Mouse (Mus musculus): ENCODE data around the gene Gm44973.

The Gm44973 gene

GRCm38 (mm10) chr7:5047313-5047712 lies 32.0 kb downstream of the Gm44973 start:
- in situ Hi-C loops (cut with MboI, MseI) = no loop called here

GRCm38 (mm10) chr7:5051193-5052192 lies 36.2 kb downstream of the Gm44973 start, which contains the start of gene Zfp580:
TSS of gene Zfp580 (plus strand) at chr7:5051538.
- in situ Hi-C loops (cut with MboI, MseI) = loop anchor here (5.0 to 25.0 kb wide), 4 partner anchors 109 to 1389 kb away; partner anchors contain the start of genes Leng1 (in 1 of the 2), Zfp444 (in 1 of the 2), Zfp667 (in 1 of the 2) and Zfp787 (in 1 of the 2)

GRCm38 (mm10) chr7:5052438-5052837 lies 37.1 kb downstream of the Gm44973 start:
- in situ Hi-C loops (cut with MboI, MseI) = loop anchor here (5.0 to 25.0 kb wide), 4 partner anchors 110 to 1390 kb away; partner anchors contain the start of genes Leng1 (in 1 of the 2), Zfp444 (in 1 of the 2), Zfp667 (in 1 of the 2) and Zfp787 (in 1 of the 2)

GRCm38 (mm10) chr7:5052931-5053343 lies 37.6 kb downstream of the Gm44973 start:
- in situ Hi-C loops (cut with MboI, MseI) = loop anchor here (5.0 to 25.0 kb wide), 4 partner anchors 111 to 1391 kb away; partner anchors contain the start of genes Leng1 (in 1 of the 2), Zfp444 (in 1 of the 2), Zfp667 (in 1 of the 2) and Zfp787 (in 1 of the 2)

GRCm38 (mm10) chr7:5053456-5054179 lies 38.3 kb downstream of the Gm44973 start:
- in situ Hi-C loops (cut with MboI, MseI) = loop anchor here (5.0 to 25.0 kb wide), 4 partner anchors 111 to 1391 kb away; partner anchors contain the start of genes Leng1 (in 1 of the 2), Zfp444 (in 1 of the 2), Zfp667 (in 1 of the 2) and Zfp787 (in 1 of the 2)

- in situ Hi-C loops (cut with MboI, MseI) = loop anchor here (10.0 to 25.0 kb wide), 3 partner anchors 1106 to 1394 kb away; partner anchors contain the start of genes Leng1 (in 1 of the 2), Zfp444 (in 1 of the 2), Zfp667 (in 1 of the 2) and Zfp787 (in 1 of the 2)
Observed at GRCm38 (mm10) chr7:5056651-5057263, 41.5 kb downstream of the Gm44973 start.

GRCm38 (mm10) chr7:5057381-5057780 lies 42.1 kb downstream of the Gm44973 start:
- in situ Hi-C loops (cut with MboI, MseI) = loop anchor here (10.0 to 25.0 kb wide), 3 partner anchors 1105 to 1395 kb away; partner anchors contain the start of genes Leng1 (in 1 of the 2), Zfp444 (in 1 of the 2), Zfp667 (in 1 of the 2) and Zfp787 (in 1 of the 2)

GRCm38 (mm10) chr7:5057804-5058203 lies 42.5 kb downstream of the Gm44973 start:
- in situ Hi-C loops (cut with MboI, MseI) = loop anchor here (10.0 to 25.0 kb wide), 3 partner anchors 1104 to 1396 kb away; partner anchors contain the start of genes Leng1 (in 1 of the 2), Zfp444 (in 1 of the 2), Zfp667 (in 1 of the 2) and Zfp787 (in 1 of the 2)

GRCm38 (mm10) chr7:5058631-5059030 lies 43.3 kb downstream of the Gm44973 start:
- in situ Hi-C loops (cut with MboI, MseI) = loop anchor here (10.0 to 25.0 kb wide), 3 partner anchors 1104 to 1396 kb away; partner anchors contain the start of genes Leng1 (in 1 of the 2), Zfp444 (in 1 of the 2), Zfp667 (in 1 of the 2) and Zfp787 (in 1 of the 2)

- in situ Hi-C loops (cut with MboI, MseI) = loop anchor here (10.0 to 25.0 kb wide), 3 partner anchors 1103 to 1397 kb away; partner anchors contain the start of genes Leng1 (in 1 of the 2), Zfp444 (in 1 of the 2), Zfp667 (in 1 of the 2) and Zfp787 (in 1 of the 2)
Observed at GRCm38 (mm10) chr7:5059421-5059820, 44.1 kb downstream of the Gm44973 start.

- in situ Hi-C loops (cut with MboI, MseI) = loop anchor here (5.0 to 25.0 kb wide), 4 partner anchors 395 to 1398 kb away; partner anchors contain the start of genes Leng1 (in 1 of the 2), Ppp6r1 (in 1 of the 2), Zfp444 (in 1 of the 2) and Zfp787 (in 1 of the 2)
Observed at GRCm38 (mm10) chr7:5060239-5060731, 45.0 kb downstream of the Gm44973 start.

- in situ Hi-C loops (cut with MboI, MseI) = loop anchor here (5.0 to 25.0 kb wide), 4 partner anchors 396 to 1399 kb away; partner anchors contain the start of genes Leng1 (in 1 of the 2), Ppp6r1 (in 1 of the 2), Zfp444 (in 1 of the 2) and Zfp787 (in 1 of the 2)
Observed at GRCm38 (mm10) chr7:5060944-5061773, 45.9 kb downstream of the Gm44973 start.

GRCm38 (mm10) chr7:5061774-5062359 lies 46.6 kb downstream of the Gm44973 start, which contains the start of gene U2af2:
TSS of gene U2af2 (plus strand) at chr7:5062143.
- in situ Hi-C loops (cut with MboI, MseI) = loop anchor here (5.0 to 25.0 kb wide), 4 partner anchors 397 to 1400 kb away; partner anchors contain the start of genes Leng1 (in 1 of the 2), Ppp6r1 (in 1 of the 2), Zfp444 (in 1 of the 2) and Zfp787 (in 1 of the 2)

- in situ Hi-C loops (cut with MboI, MseI) = loop anchor here (5.0 to 25.0 kb wide), 4 partner anchors 398 to 1400 kb away; partner anchors contain the start of genes Leng1 (in 1 of the 2), Ppp6r1 (in 1 of the 2), Zfp444 (in 1 of the 2) and Zfp787 (in 1 of the 2)
Observed at GRCm38 (mm10) chr7:5062360-5063001, 47.2 kb downstream of the Gm44973 start.

- in situ Hi-C loops (cut with MboI, MseI) = loop anchor here (5.0 to 25.0 kb wide), 4 partner anchors 400 to 1403 kb away; partner anchors contain the start of genes Leng1 (in 1 of the 2), Ppp6r1 (in 1 of the 2), Zfp444 (in 1 of the 2) and Zfp787 (in 1 of the 2)
Observed at GRCm38 (mm10) chr7:5064886-5065285, 49.6 kb downstream of the Gm44973 start.

- in situ Hi-C loops (cut with MboI, MseI) = loop anchor here in 1 of 2 experiments (10.0 to 25.0 kb wide), 3 partner anchors 929 to 1411 kb away; partner anchors contain the start of genes Leng1, Zfp444 and Zfp787
Observed at GRCm38 (mm10) chr7:5073586-5073985, 58.3 kb downstream of the Gm44973 start.

Measured in T-helper 17 cell (primary cell).